Mouse (Mus musculus) liver, embryonic 14 days (tissue): ENCODE measurements around the gene Nle1. TPM values are rescaled to one million over a fixed set of nuclear protein-coding genes. Genes with fewer than 3 reads are reported as not detected.

Experiments used
- polyA plus RNA-seq: library from polyadenylated mRNA; depleted of rRNA; stranded (reverse); fragments of >200 nt; gene quantifications from 2 replicates; pipeline ENCODE4 v1.2.3, GENCODE M21; 2012; rRNA removed

The Nle1 gene
- 24.3 and 27.1 TPM in 2 replicates for polyA plus RNA-seq

DNA sequence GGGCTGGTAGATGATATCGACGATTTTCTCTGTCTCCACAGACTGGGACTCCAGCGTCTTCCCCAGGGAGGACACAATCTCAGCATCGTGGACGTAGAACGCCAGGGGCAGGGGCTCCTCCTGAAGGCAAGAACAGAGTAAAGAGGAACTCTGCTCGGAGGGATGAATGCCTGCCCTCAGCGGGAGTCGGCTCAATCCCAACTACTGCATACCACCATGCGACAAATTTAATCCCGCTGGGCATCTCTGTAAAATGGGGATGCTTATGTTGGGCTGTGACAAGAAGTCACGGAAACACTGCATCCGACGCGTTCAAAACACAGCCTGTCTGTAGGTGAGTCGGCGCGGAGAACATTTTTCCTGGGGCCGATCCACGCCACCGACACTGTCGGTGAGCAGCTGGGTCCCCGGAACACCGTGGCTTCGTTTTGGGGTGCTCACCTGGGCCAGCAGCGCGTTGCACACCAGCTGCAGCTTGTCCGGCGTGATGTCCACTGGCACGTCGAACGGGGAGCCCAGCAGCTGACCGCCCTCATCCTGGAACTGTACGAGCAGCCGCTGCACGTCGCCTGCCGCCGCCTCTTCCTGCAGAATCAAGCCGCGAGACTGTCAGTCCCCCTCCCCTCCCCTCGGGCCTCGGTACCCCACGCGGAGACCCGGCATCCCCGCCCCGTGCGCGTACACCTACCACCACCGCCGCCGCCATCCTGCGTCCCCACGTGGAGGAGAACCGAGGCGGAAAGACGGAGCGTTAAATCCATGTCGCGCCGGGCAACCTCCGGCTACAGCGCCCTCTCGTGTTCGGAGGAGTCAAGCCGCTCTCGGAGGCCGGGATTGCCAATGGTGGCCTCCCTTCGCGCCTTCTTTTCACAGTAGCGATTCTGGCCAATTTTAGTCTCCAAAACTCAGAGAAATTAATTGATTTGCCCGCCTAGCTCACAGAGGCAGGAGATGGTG is at the start of gene Nle1:
Gene Nle1, minus strand, starts transcription at position 761 of the 957 bp plus-strand sequence.

DNA sequence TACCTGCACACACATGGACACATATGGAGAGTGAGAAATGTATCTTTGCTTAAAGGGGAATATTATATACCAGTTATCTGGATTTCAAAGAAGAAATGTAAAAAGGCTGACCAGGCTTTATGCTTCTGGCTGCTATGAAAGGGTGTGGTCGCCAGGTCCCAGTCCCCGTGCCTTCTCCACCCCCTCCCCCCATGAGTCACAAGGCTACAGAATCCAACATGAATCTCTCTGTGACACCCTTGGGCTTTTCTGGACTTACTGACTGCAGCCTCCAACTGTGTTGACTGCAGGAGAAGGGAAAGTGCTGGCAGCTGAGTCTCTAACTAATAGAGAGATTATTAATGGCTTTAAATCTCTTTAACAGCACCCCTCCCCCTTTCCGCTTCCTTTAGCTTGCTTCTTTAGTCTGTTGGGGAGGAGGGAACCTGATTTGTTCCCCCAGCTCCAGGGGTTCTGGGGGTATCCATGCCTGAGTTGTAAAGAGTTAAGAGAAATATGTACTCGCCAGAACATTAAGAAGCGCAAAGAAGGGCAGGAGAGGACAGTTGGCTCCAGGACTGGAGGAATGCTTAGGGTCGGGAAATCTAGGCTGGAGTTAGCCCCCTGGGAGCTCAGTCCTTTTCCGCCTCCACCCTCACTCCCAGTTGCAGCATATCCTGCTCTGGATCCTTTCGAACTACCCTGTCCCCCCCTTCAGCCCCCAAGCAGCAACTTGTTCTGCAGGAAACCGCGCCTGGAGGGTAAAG is 42.7 kb upstream of the Nle1 start, which contains the start of gene Slfn5:
Gene Slfn5, plus strand, starts transcription at position 614 of the 746 bp plus-strand sequence.

DNA sequence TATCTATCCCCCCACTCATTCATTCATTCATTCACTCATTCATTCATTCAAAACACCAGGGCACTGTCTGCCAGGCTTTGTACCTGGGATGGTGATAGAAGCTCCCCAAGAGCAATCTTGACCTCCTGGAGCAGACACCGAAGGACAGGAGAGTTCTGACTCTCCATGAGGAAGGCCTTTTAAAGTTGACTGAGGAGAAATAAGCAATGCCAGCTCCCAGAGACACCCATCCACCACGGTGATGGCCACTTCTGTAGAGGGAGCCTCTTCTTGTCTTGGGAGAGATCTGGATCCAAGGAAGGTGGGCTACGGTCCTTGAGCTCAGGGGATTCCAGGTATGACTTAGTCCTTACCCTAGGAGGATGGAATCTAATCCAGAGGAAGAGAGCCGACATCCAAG is 2.0 kb upstream of the Nle1 start, which contains the start of gene Unc45b:
Gene Unc45b, plus strand, starts transcription at position 301 of the 400 bp plus-strand sequence.

DNA sequence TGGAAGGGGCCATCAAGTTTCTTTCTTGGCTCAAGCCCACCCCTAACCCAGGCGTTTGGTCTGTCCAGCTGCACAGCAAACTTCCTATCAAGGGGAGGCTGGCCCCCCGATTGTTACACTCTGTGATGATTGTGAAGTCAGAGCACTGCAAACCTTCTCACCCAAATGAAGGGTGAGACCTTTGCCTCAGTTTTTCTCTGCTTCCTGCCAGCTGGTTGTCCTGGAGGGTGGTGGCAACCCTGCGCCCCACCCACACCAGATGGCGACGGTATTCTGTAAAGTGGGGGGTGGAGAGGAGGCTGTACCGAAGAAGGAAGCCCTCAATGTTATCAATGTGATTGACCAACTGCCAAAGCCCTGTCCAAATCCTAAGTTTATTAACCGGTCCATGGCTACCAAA is 16.3 kb downstream of the Nle1 start, which contains the start of gene Fndc8:
Gene Fndc8, plus strand, starts transcription at position 189 of the 400 bp plus-strand sequence.

DNA sequence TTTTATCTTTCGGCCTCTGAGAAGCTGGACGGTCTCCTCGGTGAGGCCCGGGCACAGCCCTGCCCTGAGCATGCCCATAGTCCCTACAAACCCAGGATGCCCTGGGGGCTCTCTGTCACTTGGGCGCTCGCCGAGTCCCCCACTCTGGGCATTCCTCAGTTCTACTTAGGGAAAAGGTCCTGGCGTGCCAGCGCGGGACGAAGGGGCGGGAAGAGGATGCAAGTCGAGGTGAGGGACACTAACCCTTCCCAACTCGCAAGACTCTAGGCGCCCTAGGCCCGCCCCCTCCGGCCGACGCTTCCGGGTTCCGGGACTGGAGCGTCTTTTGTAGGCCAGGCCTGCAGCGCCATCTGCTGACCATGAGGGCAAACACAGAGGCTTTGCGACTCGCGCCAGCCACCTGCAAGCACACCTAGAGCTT is 17.9 kb downstream of the Nle1 start, which contains the start of gene Rad51d:
Gene Rad51d, minus strand, starts transcription at position 273 of the 421 bp plus-strand sequence.

DNA sequence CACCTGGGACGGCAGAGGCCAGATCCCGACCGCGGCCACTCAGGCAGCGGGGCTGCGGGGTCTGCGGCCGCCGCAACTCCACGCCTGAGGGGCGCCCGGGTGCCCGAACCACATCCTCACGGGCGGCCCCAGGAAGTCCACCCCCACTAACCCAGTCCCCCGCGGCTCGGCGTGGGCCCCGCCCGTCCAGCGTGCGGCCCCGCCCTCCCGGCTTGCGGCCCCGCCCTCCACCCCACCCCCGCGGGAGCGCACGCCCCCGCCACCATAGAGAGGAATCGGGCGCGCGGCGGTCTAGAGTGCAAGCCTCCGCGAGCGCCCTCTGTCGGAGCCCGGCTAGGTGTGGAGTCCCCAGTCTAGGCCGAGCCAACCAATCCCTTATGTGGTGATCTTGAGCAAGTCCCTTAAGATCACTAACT is 37.2 kb downstream of the Nle1 start, which contains the start of gene Rffl:
Gene Rffl, minus strand, starts transcription at position 180 of the 416 bp plus-strand sequence.

Other genes starting within 250 kb of the Nle1 start
- gene Cct6b, start 144.1 kb downstream of the Nle1 start, polyA plus RNA-seq, result 0.07 and 0.09 TPM in 2 replicates
- 11.3 and 12.4 TPM in 2 replicates for gene Zfp830, start 144.1 kb downstream of the Nle1 start, polyA plus RNA-seq
- 6.1 and 6.9 TPM in 2 replicates for gene Lig3, start 127.3 kb downstream of the Nle1 start, polyA plus RNA-seq
- gene Rffl, start 37.2 kb downstream of the Nle1 start, polyA plus RNA-seq, result 11.4 and 14.6 TPM in 2 replicates
- gene Rad51d, start 17.8 kb downstream of the Nle1 start, polyA plus RNA-seq, result 2.7 and 3.3 TPM in 2 replicates
- gene Fndc8, start 16.3 kb downstream of the Nle1 start, polyA plus RNA-seq, result 0.06 and 0.08 TPM in 2 replicates
- 0.22 and 0.78 TPM in 2 replicates for gene Unc45b, start 2.1 kb upstream of the Nle1 start, polyA plus RNA-seq
- gene Slfn5, start 42.9 kb upstream of the Nle1 start, polyA plus RNA-seq, result 0.69 and 1.2 TPM in 2 replicates
- gene Slfn9, start 83.4 kb upstream of the Nle1 start, polyA plus RNA-seq, result 4.3 and 5.4 TPM in 2 replicates
- gene Slfn8, start 112.4 kb upstream of the Nle1 start, polyA plus RNA-seq, result 0.26 and 0.45 TPM in 2 replicates
- gene Slfn2, start 156.7 kb upstream of the Nle1 start, polyA plus RNA-seq, result 3.1 and 4.6 TPM in 2 replicates
- gene Slfn1, start 208.4 kb upstream of the Nle1 start, polyA plus RNA-seq, result 0.21 TPM in 2 replicates